Mouse (Mus musculus) heart, adult 8-10 months (tissue): ENCODE measurements at regions not wholly inside any gene's neighbourhood (a gene's known extent, or its start where the extent isn't known, plus 50 kb on each side); places are given as distances from the start of the nearest gene placed in this dataset.

Experiments
- DNase-seq: peaks from one replicate; pipeline ENCODE4 v3.0.0; 2022; ENCODE audit warnings: low spot score

DNA sequence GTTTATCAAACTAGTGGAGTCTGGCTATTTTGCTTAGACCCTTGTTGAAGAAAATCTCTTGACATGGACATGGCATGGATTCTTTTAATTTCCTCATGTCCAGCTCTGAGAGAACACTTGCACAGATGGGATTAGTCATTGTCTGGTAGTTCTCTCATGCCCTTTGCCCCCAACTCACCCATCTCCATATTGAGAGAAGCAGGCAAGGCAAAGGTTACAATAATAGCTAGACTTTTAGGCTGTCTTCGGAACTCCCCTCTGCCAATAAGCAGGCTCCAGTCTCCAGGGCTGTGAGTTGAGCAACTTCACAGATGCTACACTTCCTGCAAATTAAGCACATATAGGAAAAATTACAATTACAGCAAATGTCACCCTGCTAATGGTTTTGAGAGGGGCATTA lies 558.0 kb upstream of the Alcam start:
- DNase-seq: no peak

DNA sequence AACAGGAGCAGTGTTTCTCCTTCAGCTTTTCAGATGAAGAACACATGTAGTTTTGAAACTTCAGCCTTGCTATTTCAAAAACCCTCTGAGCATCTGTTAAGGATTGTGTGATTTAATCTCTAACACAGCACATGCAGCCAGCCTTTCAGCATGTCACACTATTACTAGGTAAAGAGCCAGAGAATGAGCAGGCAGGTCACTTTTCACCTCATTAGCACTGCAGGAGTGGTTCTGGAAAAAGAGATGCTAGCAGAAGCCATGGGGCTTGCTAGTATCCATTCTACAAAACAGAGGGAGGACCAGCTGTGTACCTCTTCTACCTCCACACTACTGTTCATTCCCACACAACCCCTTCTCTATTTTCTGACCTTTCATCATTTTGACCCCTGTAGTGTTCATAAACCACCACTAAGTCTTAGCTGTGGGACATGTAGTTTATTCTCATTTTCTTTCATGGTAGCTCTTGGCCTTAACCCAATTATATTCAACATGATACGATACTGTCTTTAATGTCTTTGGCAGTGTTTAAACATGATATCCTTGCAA lies 535.1 kb upstream of the Alcam start:
- DNase-seq: no peak

DNA sequence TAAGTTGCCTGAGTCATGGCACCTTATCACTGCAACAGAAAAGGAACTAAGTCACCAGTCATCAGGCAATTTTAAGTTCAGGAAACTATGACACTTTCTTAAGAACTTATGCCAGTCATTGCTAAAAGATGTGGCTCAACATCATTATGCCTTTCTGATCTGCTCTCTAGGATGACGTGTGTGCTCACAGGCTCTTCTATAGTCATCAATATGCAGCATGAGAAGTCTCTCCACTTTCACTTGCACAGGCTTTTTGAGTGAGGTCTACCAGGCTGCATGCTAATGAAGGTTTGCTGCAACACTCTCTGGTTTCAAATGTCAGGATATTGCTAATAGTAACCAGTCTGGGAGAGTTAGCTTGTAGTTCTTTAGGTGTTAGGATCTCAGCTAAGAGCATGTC lies 530.5 kb upstream of the Alcam start:
- DNase-seq: no peak

DNA sequence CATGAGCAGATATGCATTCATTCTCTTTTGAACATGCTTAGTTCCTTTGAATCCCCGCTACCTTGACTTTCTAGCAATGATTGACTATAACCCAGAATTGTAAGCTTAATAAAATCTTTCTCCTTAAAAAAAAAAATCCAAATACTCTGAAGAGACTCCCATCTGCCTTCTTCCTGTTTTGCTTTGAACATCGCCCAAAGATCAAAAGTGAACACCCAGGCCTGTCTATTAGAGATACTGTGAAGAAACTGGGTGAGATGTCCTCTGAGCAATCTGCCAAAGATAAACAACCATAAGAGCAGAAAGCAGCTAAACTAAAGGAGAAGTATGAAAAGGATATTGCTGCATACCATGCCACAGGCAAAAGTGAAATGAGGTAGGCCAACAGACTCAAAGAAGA lies 527.1 kb upstream of the Alcam start:
- no peak for DNase-seq

DNA sequence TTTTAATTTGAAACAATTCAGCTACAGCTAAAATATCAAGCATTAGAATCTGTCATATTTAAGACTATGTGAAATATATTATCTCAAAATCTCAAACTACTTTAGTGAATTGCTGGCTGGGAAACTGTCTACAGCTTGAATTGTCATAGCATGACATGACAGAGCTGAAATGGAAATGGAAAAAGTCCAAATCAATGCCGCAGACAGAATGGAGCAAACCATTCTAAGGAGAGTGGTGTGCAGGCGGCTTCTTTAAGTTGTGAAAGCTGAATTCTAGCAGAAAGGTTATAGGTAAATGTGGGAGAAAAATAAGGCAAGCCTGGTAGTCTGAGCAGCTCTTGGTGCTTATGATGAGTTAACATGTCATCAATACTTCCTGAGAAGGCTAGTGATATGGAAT lies 518.9 kb upstream of the Alcam start:
- DNase-seq: no peak

DNA sequence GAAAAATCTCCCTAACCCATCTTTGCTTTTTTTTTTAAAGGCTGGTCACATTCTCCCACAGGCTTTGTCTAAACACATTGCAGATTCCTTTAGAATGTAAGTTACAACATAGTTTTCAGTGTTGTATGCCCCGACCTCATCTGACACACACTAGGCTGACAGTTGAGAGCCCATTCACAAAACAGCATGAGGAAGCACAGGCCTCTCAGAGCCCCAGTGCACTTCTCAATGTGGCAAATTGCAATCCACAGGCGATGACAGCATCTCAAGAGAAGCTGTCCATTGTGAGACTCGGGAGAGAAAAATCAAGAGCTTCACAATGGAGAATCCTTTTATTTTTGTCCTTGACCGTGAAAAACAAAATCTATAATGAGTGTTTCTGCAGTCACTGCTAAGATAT lies 493.8 kb upstream of the Alcam start:
- DNase-seq: no peak

DNA sequence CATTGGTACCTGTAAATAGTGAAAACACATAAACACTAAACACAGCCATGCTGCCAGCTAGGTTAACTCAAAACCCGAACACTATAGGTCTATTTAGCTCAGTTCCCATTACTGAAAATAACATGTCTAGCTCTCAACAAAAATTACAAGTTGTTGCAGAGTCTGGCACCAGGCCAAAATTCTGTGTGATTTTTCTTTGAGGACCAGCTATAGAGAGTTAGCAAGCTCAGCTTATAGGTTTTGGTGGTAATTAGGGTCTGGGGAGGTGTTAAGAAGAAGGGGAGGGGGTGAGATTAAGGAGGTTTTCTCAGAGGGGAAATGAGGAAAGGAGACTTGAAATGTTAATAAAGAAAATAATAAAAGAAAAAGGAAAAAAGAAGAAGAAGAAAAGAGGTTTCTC lies 480.9 kb upstream of the Alcam start:
- no peak for DNase-seq

DNA sequence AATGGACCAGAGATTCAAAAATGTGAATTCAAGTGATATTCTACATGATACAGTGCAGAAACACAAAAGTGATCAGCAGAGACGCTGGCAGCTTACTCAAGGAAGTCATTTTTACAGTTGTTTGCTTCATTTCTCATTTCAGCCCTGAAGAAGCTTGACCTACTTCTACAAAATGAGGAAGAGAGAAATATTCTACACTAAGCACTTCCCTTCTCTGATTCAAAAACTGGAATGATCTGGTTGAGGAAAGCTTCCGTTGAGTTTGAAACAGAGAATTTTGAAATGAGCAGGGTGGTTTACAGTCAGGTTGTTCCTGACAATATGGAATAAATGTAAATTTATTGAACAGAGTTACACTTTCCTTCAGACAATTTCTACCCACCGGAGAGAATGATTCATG lies 478.1 kb upstream of the Alcam start:
- DNase-seq: no peak

DNA sequence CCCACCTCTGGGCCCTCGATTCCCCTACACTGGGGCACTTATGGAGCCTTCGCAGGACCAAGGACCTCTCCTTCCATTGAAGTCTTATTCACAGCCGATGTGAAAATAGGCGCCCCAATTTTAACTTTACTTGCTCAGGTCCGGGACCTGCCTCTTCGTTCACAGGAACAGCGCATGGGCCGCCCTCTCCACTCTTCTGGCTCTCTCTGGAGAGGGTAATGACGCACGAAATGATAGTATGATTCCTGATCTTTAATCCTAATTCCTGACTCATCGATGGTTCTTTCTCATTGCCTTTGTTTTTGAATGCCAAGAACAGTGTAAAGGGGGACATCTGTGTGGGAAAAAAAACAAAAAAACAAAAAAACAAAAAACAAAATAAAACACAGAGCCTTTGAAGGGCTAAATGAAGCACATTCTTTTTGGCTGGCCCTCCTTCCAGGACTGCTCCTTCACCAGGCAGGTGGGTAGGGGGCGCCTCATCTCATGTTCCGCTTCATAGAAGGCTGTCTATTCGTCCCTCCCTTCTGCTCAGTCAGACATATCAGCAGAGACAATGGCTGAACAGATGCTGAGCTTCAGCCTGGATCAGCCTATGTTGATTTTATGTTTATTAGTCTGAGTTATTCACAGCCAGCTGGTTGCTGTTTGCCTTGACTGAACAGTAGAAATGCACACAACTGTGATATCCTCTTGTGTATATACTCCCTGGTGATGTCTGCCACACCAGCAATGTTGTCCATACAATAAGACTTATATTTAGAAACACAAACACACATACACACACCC lies 438.8 kb upstream of the Alcam start:
- no peak for DNase-seq

DNA sequence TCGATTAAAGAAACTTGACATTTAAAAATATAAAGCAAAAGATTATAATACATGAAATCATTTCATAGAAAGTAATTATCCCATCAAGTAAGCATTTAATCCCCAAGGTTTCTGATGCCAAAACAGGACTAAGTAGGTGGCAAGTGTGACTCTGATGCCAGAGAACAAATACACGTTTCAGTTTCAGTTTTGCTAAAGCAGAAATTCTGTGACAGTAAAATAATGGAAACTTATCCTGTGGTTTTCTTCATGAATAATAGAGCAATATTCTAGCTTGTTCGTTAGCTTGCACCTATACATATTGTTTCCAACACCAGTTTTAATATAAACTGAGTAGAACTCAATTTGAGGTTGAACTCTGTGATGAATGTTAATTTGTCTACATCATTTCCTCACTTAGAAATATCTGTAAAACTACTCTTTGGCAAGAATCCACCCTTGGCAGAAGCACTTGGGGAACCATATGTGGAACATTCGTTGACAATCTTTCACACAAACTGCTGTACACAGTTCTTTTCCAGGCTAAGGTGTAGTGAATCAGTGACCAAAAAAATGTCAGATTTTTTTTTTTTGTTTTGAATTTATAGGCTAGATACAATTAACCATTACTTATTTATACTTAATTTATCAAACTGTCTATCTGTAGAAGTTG lies 425.7 kb upstream of the Alcam start:
- no peak for DNase-seq

DNA sequence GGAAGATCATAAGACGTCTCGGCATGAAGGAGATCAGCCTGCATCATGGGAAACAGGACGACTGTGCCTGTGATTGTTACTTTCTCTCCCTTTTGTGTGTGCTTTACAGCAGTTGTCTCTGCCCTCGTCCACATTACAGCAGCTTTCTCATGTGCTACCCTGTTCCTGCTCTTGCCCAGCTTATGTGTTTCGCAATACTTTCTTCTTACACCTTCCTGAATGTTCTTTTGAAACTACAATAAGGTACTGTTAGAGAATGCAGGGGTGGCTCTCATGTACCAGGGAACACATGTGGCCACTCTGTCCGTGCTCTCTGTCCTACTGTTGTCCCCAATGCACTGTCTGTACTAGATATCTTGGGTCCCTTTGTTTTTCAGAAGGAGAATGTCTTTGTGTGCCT lies 414.0 kb upstream of the Alcam start:
- DNase-seq: no peak

DNA sequence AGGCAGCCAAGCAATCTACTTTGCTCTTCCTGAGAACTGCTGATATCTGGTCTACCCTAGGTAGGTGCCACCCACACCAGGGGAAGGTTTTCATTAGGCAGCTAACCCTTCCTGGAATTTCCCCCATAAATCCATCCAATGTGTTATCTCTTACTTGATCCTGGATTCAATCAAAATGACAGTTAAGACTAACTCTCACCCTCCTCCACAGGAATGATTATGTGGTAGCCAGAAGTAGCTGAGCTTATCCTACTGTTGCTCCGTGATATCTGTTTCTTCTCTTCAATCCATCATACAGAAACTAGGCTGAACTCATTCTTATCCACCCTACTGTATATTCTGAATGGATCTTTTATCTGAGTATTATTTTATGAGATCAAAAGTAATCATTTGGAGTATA lies 409.7 kb upstream of the Alcam start:
- no peak for DNase-seq

DNA sequence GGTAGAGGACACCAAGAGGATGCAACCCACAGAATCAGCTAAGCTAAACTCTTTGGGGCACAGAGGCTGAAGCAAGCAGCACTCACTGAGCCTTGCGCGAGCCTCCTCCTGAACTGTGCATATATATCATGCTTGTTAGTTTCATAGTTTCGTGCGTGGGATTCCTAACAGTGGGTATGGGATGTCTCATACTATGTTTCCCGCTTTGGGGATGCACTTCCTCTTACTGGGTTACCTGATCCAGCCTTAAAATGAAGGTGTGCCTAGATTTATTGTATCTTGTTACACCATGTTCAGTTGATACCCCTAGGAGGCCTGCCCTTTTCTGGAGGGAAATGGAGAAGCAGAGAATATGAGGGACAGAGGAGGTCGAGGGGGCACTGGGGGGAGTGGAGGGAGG lies 407.4 kb upstream of the Alcam start:
- DNase-seq: no peak

DNA sequence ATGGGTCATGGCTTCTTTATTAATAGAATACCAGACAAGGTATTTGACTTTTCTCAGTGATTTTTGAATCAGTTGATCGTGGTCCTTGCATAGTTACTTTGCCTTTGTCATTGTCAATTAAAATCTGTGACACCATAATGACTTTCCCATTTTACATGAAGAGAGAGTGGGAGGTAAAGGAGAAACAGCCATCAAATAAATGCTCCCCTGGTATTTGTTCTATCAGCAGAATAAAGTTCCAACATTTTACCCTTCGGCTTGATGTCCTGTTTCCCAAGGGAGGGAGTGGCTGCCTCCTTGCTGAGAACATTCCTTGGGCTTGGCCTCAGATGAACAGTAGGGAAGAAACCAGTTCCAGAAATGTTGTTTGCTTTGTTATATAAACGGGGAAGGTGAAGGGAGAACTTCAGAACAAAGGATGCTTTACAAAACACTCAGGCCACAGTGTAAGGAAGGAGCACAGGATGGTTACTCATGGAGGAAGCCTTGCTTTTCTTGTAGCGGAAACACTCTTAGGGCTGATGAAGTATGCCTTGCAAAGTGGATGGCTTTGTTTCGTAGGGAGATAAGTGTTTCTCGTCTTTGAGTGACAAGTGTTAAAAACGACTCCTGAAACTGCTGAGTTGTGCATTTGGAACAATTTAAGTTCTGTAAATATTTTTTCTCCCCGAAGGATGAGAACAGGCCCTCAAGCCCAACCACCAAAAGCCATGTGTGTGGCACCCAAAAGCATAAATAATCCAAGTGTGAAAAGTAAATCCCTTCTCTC lies 404.8 kb upstream of the Alcam start:
- DNase-seq: no peak

DNA sequence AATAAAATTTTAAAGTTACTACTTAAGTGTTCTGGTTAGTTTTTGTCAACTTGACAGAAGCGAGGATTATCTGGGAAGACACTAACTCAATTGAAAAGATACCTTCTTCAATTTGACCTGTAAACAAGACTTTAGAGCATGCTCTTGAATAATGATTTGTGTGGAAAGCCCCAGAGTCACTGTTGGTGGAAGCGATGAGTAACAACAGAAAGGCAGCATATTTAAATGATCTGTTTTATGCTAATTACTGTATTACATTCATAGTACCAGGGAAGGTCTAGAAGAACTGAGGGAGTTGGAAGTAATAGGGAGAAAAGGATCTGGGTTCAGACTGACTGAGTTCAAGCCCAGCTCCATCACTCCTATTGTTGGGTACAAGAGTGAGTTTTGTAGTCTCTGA lies 397.3 kb upstream of the Alcam start:
- DNase-seq: no peak

DNA sequence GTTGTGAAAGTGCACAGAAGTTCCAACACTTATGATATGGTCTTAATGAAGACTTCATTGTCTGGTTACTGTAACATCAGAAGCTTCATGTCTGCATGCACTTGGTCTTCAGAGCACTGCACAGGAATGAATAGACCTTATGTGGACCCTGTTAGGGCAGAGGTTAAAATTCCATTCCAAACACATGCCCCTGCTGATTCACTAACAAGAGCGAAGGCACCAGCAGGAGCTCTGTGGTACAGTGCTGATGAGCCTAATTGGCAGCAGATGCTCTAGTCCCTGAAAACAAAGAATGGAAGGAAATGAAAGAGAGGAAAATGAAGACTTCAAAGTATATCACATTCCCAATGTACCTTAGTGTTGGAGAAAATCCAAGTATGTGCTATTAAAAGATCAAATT lies 365.1 kb upstream of the Alcam start:
- DNase-seq: no peak

DNA sequence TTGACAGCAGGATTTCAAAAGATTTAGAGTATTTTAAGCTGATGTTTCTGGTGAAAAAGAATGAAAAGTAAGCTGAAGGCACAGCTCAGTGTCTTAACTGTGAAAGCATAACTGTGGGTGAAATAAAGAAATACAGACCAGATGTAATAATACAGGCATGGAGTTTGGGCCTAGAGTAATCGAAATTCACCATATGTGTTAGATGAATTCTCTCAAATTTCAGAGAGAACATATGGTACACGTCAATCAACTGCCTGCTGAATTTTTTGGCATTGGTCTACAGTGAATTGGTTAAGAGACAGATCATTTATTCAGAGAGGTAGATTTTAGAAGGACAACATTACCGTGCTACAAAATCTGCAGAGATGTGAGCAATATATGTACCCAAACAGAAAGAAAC lies 357.3 kb upstream of the Alcam start:
- DNase-seq: no peak

DNA sequence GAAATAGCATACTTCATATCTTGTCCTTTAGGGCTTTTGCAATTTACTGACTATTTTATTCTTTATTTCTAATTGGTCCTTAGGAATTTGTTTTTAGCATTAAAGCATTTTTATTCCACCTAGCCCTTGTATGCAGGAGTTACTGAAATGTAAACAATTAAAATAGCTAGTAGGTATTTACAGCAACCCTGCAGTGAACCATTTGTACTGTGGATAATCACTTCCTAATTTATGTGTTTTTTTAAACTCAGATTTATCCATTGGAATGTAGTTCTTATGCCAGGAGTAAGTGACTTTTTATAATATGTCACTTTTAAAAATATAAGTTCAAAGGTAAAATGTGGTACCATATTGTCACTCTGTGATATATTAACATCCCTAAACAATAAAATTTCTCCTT lies 350.5 kb upstream of the Alcam start:
- DNase-seq: no peak

DNA sequence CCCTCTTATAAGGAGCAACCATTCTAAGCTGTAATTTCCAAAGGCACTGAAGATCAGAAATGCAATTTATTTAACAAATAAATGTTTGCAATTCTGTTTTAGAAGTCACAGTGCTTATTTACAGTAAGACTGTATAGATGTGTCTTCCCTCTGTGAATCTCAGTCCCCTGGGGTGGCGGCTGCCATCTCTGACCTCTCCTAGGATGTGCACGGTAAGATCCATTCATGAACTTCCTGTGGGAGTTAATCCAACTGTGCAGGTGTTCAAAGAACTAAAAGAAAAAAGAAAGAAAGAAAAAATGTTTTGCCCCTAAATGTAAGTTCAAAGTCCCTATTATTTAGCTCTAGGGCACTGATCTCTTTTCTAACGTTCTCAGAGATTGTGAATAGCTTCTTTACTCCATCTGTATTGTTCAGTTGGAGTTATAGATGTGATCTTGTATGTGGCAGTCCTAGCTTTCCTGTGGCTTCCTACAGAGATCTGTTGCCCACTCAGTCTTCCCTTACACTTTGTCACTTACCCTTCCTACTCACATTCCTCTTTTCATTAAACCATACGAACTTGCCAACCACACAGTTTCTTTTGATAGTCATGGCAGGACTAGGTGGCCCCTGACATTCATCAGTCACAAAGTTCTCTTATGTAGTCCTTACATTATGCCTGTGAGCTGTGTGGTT lies 346.0 kb upstream of the Alcam start:
- DNase-seq: no peak

DNA sequence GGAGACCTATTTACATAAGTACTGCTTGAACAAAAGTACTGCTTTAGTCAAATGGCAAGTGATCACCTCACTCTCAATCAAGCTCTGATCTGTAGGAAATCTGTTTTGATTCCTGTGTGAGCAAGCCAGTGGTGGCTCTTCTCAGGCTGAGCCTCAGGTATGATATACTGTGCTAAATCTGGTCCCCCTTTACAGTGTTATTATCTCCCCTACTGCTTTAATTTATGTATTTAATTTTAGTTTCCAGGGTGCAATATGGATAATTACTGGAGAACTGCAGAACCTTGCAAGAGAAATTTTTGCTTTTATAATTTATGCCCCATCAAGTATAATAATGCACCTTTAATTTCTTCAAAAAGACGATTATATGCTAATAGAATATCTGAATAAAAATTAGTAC lies 341.3 kb upstream of the Alcam start:
- no peak for DNase-seq

DNA sequence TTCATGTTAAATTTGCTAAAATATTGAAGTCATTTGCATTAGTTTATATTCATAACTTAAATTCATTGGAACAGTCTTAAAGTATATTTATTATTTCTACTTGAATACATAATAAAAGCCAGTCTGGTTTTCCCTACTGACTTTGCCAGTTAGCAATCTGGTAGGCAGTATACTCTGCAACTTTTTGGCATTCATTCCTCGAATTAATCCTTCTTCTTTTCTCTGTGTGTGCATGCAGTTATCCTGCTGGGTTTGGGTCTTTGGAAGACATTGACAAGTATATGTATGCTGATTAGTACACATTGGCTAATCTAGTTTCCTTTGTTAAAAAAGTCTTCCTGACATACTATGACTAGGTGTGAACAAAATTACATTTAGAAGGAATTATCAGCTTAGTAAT lies 336.1 kb upstream of the Alcam start:
- DNase-seq: no peak

DNA sequence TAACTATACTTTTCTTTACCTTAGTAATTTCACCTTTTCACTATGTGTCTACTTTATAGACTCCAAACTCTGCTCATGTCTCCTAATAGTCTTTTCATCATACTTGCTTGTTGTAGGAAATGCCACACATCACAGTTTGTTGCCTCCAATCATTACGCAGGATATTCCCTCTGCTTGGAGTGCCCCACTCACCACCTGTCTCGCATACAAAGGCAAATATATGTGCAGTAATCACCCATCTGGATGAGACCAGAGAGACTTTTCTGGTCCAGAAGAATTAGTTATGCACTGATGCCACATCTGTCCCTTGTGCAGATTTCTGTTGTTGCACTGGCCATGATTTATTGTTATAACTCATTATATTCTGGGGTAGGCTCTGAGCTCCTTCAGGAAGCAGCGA lies 293.9 kb upstream of the Alcam start:
- no peak for DNase-seq
